Mouse (Mus musculus): ENCODE measurements at regions not wholly inside any gene's neighbourhood (a gene's known extent, or its start where the extent isn't known, plus 50 kb on each side); places are given as distances from the start of the nearest gene placed in this dataset.

GRCm38 (mm10) chr11:42965732-42966131 lies 69.8 kb upstream of the Gm9972 start:
- no peak overlapping the region for H3K4me2 ChIP-seq
- H3K27me3 ChIP-seq, result no peaks in the 10 kb centered on the region
- H3K27ac ChIP-seq, result no peak overlapping the region
- H3K9ac ChIP-seq, result no peak overlapping the region
- ATAC-seq (ENCODE audit: borderline replicate concordance, extremely low read depth, low FRiP score, low TSS enrichment), result no peak
- H3K9me3 ChIP-seq, result no peaks in the 10 kb centered on the region
- no peaks in the 10 kb centered on the region for H3K36me3 ChIP-seq
- no peaks in the 10 kb centered on the region for H3K4me1 ChIP-seq
- H3K4me3 ChIP-seq, result no peak overlapping the region
- 51% methylated on average over 1 of the region's 1 CpGs for WGBS

GRCm38 (mm10) chr11:42978245-42978644 lies 57.3 kb upstream of the Gm9972 start:
- H3K9ac ChIP-seq, result no peak overlapping the region
- no peaks in the 10 kb centered on the region for H3K27me3 ChIP-seq
- H3K4me1 ChIP-seq, result no peaks in the 10 kb centered on the region
- no peaks in the 10 kb centered on the region for H3K9me3 ChIP-seq
- no peak overlapping the region for H3K4me3 ChIP-seq
- no peak for ATAC-seq (ENCODE audit: borderline replicate concordance, extremely low read depth, low FRiP score, low TSS enrichment)
- WGBS, result 62% methylated on average over 2 of the region's 2 CpGs
- H3K4me2 ChIP-seq, result no peak overlapping the region
- no peaks in the 10 kb centered on the region for H3K36me3 ChIP-seq
- no peak overlapping the region for H3K27ac ChIP-seq

Data from lung, embryonic 15.5 days (tissue).